Comparison of ENCODE assay signal across 8 mouse cellular contexts in genomic region chr19:53105374-53106090, GRCm38 (mm10). TPM values are rescaled to one million over a fixed set of nuclear protein-coding genes. Genes with fewer than 3 reads are reported as not detected.
DNase-seq lines count a peak whose midpoint lies in the region; ATAC-seq and TF ChIP-seq lines count a peak whose summit lies in the region.

No protein-coding gene starts in this region.

- H3K27me3 ChIP-seq in intestine, postnatal 0 days (replicated peaks; ENCODE audit: control insufficient read depth, insufficient read depth, low read length) = no peaks in the 10 kb centered on the region
- no peaks in the 10 kb centered on the region for H3K27me3 ChIP-seq in liver, embryonic 16.5 days (ENCODE audit: control insufficient read depth, insufficient read depth, low read depth, low read length)

- no peaks in the 10 kb centered on the region for H3K4me1 ChIP-seq in intestine, postnatal 0 days (replicated peaks; ENCODE audit: control insufficient read depth, insufficient read depth, low read length)
- no peaks in the 10 kb centered on the region for H3K4me1 ChIP-seq in liver, embryonic 16.5 days (ENCODE audit: control insufficient read depth, low read depth, low read length)

- ATAC-seq in intestine, postnatal 0 days = no peak
- ATAC-seq in liver, embryonic 16.5 days (ENCODE audit: low read depth) = peak; percentile 71
- ATAC-seq in erythroblast, adult 5-6 weeks (replicated peaks; ENCODE audit: low FRiP score, poor library complexity, severe bottlenecking) = no peak
- ATAC-seq in megakaryocyte, adult 5-6 weeks (ENCODE audit: poor library complexity, severe bottlenecking) = no peak

- peak overlapping the region; percentile 45 for H3K4me2 ChIP-seq in intestine, postnatal 0 days (replicated peaks; ENCODE audit: low read depth)
- 0 out of 2 replicates have a peak overlapping the region, but pooled peaks have one; percentile 12 for H3K4me2 ChIP-seq in liver, embryonic 16.5 days (ENCODE audit: low read depth, low read length)

- 42% methylated on average over 26 of the region's 26 CpGs for WGBS in intestine, postnatal 0 days
- 55% methylated on average over 26 of the region's 26 CpGs for WGBS in liver, embryonic 16.5 days (ENCODE audit: insufficient replicate concordance)

- no peaks in the 10 kb centered on the region for H3K36me3 ChIP-seq in intestine, postnatal 0 days (ENCODE audit: control insufficient read depth, insufficient read depth)
- no peaks in the 10 kb centered on the region for H3K36me3 ChIP-seq in liver, embryonic 16.5 days (ENCODE audit: control insufficient read depth, insufficient read depth)

- H3K4me3 ChIP-seq in intestine, postnatal 0 days (ENCODE audit: low read depth, low read length) = no peak overlapping the region
- no peak overlapping the region; the same call in 1 of the 2 replicates for H3K4me3 ChIP-seq in liver, embryonic 16.5 days (ENCODE audit: low read depth, low read length)

- H3K9me3 ChIP-seq in intestine, postnatal 0 days (ENCODE audit: control insufficient read depth) = no peaks in the 10 kb centered on the region
- H3K9me3 ChIP-seq in liver, embryonic 16.5 days (replicated peaks; ENCODE audit: control insufficient read depth, low read length) = no peaks in the 10 kb centered on the region

- DNase-seq in ovary, adult 18-20 months (ENCODE audit: low spot score) = peak; percentile 47
- no peak for DNase-seq in ovary, postnatal 10 days (ENCODE audit: low spot score)
- peak; percentile 67 for DNase-seq in forelimb bud, embryonic 11.5 days (ENCODE audit: low read depth, low spot score)
- peak; percentile 66 for DNase-seq in testis, postnatal 14 days (ENCODE audit: low spot score)

- H3K9ac ChIP-seq in intestine, postnatal 0 days (ENCODE audit: low read depth, low read length) = no peak overlapping the region
- H3K9ac ChIP-seq in liver, embryonic 16.5 days (ENCODE audit: low read depth, low read length) = no peak overlapping the region

- no peak for TF ChIP-seq CTCF in intestine, postnatal 0 days (IDR thresholded peaks at IDR 0.05; ENCODE audit: low read depth)

- H3K27ac ChIP-seq in intestine, postnatal 0 days (ENCODE audit: low read depth, low read length) = no peak overlapping the region
- 0 out of 2 replicates have a peak overlapping the region, but pooled peaks have one; percentile 4 for H3K27ac ChIP-seq in liver, embryonic 16.5 days (ENCODE audit: low read length)

RNA-seq across cellular contexts. Expression of gene Add3, which starts 34.7 kb away (rescaled TPM):
- polyA plus RNA-seq in intestine, postnatal 0 days (2015; fragmentation: Nextera tagmentation; extraction: Ambion mirVana) = 46.8 and 50.9 TPM in 2 replicates
- 26.2 and 28.4 TPM in 2 replicates for polyA plus RNA-seq in liver, embryonic 16.5 days (2015; fragmentation: Nextera tagmentation; extraction: Ambion mirVana)
- total RNA-seq in erythroblast, adult 5-6 weeks (2015; ENCODE audit: low replicate concordance) = 38.0 and 46.8 TPM in 2 replicates
- 35.1 and 35.5 TPM in 2 replicates for total RNA-seq in erythroblast, adult 5-6 weeks (2017; ENCODE audit: low replicate concordance)
- 235 and 240 TPM in 2 replicates for total RNA-seq in megakaryocyte, adult 5-6 weeks (2015)
- 317 and 336 TPM in 2 replicates for total RNA-seq in megakaryocyte, adult 5-6 weeks (2017)

Comparison
In these comparisons a context has a peak if more than half of its experiments do, and no peak if none do; other contexts are left out.
1. RNA of gene Add3, which starts 34.7 kb away (total RNA-seq): 235 to 336 TPM in megakaryocyte, adult 5-6 weeks; 35.1 to 46.8 TPM in erythroblast, adult 5-6 weeks; every median in the first group is over 4 times any median in the second.